Mouse (Mus musculus): ENCODE measurements around the gene Ankzf1. TPM values are rescaled to one million over a fixed set of nuclear protein-coding genes. Genes with fewer than 3 reads are reported as not detected.

Gene Ankzf1
- total and polyA plus RNA-seq, 2 experiments from 2014 or later = 13.5 to 22.2 TPM

DNA sequence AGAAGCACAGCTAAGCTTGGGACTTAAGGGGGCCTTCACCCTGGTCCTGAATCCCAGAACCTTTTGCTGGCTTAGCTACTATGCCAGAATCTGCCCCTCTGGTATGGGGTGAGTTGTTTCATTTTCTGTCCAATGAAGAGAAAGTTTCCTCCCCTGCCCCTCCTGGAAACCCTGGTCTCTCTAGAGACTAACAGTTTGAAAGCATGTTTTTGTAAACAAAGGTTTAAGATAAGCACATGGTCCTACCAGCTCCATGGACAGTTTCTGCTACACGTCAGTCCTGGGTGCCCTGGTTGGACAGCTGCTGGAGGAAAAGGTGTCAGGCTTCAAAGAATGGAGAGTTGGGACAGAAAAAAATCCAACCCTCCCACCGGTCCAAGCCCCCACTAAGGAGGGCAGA, 1.4 kb upstream of the Ankzf1 start:
- Histone ChIP-seq H3K27me3 (ENCODE audit: insufficient read depth, low read length) (no peaks in the 10 kb centered on the region), H3K4me3 (ENCODE audit: low read depth, low read length) (no peak overlapping the region), H3K9me3 (ENCODE audit: low read length) (no peaks in the 10 kb centered on the region), H3K27ac (ENCODE audit: low read depth, low read length) (no peak overlapping the region), H3K36me3 (ENCODE audit: insufficient read depth) (peaks cover 47% of the 10 kb centered on the region), H3K4me2 (ENCODE audit: low read depth) (peak overlapping the region; percentile 89; the same call in 1 of the 2 replicates), H3K9ac (peak overlapping the region; percentile 96; the same call in 1 of the 2 replicates), H3K4me1 (ENCODE audit: insufficient read depth) (peaks cover 19% of the 10 kb centered on the region)
- DNase-seq = no peak
- no peak for ATAC-seq
- no peak for TF ChIP-seq CTCF (IDR thresholded peaks at IDR 0.05; ENCODE audit: low read depth)
- WGBS = 67% methylated on average over 2 of the region's 2 CpGs

DNA sequence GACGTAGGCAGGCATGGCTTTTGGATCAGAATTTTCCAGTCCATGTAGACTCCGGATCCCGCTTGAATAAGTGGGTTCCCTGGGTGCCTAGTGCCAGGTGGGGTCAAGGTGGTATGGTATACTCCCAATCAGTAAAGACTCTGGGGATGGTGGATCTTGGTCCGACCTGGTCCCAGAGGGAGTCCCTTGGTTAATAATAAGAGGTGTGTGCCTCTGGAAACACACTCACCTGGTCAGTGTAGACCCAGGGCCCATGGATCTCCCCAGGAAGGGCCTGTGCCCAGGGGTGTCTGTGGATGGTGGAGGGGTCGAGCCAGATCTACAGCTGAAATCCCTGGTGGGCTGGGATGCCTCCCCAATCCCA, 711 bp upstream of the Ankzf1 start:
- Histone ChIP-seq H3K4me3 (ENCODE audit: low read depth, low read length) (peak overlapping the region; percentile 86), H3K9me3 (ENCODE audit: low read length) (no peaks in the 10 kb centered on the region), H3K4me2 (ENCODE audit: low read depth) (peak overlapping the region; percentile 89), H3K27ac (ENCODE audit: low read depth, low read length) (peak overlapping the region; percentile 96), H3K4me1 (ENCODE audit: insufficient read depth) (peaks cover 19% of the 10 kb centered on the region), H3K36me3 (ENCODE audit: insufficient read depth) (peaks cover 46% of the 10 kb centered on the region), H3K9ac (peak overlapping the region; percentile 96), H3K27me3 (ENCODE audit: insufficient read depth, low read length) (no peaks in the 10 kb centered on the region)
- WGBS = 43% methylated on average over 5 of the region's 5 CpGs
- no peak for ATAC-seq
- no peak for TF ChIP-seq CTCF (IDR thresholded peaks at IDR 0.05; ENCODE audit: low read depth)
- DNase-seq = no peak

DNA sequence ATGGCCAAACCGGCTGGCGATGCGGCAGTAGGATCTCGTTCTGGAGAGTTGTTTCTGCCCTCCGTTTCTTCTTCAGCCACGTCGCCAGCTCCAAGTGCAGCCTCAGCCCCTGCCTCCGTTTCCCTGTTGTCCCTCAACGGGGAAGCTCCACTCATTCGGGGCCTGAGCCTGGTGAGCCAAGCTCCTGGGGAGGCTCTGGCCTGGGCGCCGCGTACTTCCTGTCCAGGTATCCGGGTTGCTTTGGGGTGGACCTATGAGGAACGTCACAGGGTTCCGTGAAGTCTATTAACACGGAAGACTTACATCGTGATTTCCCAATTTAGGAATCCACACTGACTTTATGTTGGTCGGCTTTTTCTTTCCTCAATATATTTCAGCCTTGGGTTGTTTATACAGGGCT, 501 bp downstream of the Ankzf1 start:
- Histone ChIP-seq H3K4me1 (ENCODE audit: insufficient read depth) (peaks cover 19% of the 10 kb centered on the region), H3K36me3 (ENCODE audit: insufficient read depth) (peaks cover 43% of the 10 kb centered on the region), H3K9me3 (ENCODE audit: low read length) (no peaks in the 10 kb centered on the region), H3K9ac (peak overlapping the region; percentile 96), H3K27ac (ENCODE audit: low read depth, low read length) (peak overlapping the region; percentile 96), H3K27me3 (ENCODE audit: insufficient read depth, low read length) (no peaks in the 10 kb centered on the region), H3K4me2 (ENCODE audit: low read depth) (peak overlapping the region; percentile 90), H3K4me3 (ENCODE audit: low read depth, low read length) (peak overlapping the region; percentile 86)
- under 1% methylated on average over 19 of the region's 19 CpGs for WGBS
- DNase-seq = no peak
- peak; percentile 1; the same call in 1 of the 2 replicates for ATAC-seq
- TF ChIP-seq CTCF (IDR thresholded peaks at IDR 0.05; ENCODE audit: low read depth) = no peak

DNA sequence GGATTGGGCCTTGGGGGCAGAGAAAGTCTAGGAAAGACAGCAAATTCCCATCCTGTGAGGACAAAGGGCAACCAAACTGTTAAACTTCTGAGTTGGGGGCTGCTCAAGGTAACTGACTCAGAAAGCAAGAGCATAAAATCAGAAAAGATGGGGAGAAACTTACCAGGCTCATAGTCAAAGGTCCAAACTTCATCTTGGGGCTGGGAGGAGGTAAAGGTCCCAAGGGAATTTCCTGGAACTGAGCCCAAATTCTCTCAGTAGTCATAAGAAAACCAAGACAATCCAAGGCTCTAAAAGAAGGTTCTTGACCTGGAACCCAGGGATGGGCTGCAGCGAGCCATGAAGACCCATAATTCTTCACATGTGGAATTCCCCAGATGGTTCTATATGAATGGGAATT, 9.3 kb downstream of the Ankzf1 start:
- WGBS = 86% methylated on average over 1 of the region's 1 CpGs
- Histone ChIP-seq H3K4me2 (ENCODE audit: low read depth) (no peak overlapping the region), H3K27me3 (ENCODE audit: insufficient read depth, low read length) (no peaks in the 10 kb centered on the region), H3K9ac (no peak overlapping the region), H3K27ac (ENCODE audit: low read depth, low read length) (no peak overlapping the region), H3K36me3 (ENCODE audit: insufficient read depth) (peaks cover 35% of the 10 kb centered on the region), H3K9me3 (ENCODE audit: low read length) (no peaks in the 10 kb centered on the region), H3K4me3 (ENCODE audit: low read depth, low read length) (no peak overlapping the region), H3K4me1 (ENCODE audit: insufficient read depth) (no peaks in the 10 kb centered on the region)
- ATAC-seq (no peak), DNase-seq (no peak)
- TF ChIP-seq CTCF (IDR thresholded peaks at IDR 0.05; ENCODE audit: low read depth) = no peak

DNA sequence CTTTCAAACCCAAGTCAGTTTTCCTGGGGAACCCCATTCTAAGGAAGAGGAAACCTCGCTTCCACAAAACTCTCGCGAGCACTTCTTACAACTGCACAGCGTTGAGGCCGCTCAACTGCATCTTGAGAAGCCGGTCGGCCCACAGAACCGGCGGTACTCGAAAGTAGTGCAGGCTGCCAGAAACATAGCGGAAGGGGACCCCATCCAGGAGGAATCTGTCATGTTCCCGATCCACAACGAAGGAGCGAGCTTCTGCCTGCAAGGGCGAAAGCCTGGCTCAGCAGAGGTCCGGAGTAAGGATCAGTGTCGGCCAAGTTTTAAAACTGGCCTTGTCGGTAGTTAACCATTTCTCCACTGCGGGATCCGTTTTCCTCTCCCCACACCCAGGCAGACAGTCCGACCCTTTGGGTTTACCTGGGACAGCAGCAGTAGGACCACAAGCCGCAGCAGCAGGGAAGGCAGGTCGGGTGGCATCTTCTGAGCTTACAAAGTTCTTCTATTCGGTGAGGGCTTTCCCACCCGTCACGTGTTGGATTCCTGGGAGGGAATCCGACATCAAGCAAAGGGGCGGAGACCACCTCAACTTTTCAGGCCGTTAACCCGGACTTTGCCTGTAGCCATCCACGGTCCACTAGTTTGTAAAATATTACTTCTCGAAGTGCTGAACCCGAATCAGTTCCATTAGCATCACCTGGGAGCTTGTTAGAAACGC, 17.2 kb downstream of the Ankzf1 start:
- Histone ChIP-seq H3K9me3 (ENCODE audit: low read length) (no peaks in the 10 kb centered on the region), H3K36me3 (ENCODE audit: insufficient read depth) (peaks cover 20% of the 10 kb centered on the region), H3K27me3 (ENCODE audit: insufficient read depth, low read length) (no peaks in the 10 kb centered on the region), H3K9ac (peak overlapping the region; percentile 45), H3K4me2 (ENCODE audit: low read depth) (peak overlapping the region; percentile 45), H3K27ac (ENCODE audit: low read depth, low read length) (no peak overlapping the region), H3K4me1 (ENCODE audit: insufficient read depth) (peaks cover 18% of the 10 kb centered on the region; the same call in 1 of the 2 replicates), H3K4me3 (ENCODE audit: low read depth, low read length) (peak overlapping the region; percentile 30)
- DNase-seq (no peak), ATAC-seq (no peak)
- WGBS = 16% methylated on average over 34 of the region's 34 CpGs
- no peak for TF ChIP-seq CTCF (IDR thresholded peaks at IDR 0.05; ENCODE audit: low read depth)

DNA sequence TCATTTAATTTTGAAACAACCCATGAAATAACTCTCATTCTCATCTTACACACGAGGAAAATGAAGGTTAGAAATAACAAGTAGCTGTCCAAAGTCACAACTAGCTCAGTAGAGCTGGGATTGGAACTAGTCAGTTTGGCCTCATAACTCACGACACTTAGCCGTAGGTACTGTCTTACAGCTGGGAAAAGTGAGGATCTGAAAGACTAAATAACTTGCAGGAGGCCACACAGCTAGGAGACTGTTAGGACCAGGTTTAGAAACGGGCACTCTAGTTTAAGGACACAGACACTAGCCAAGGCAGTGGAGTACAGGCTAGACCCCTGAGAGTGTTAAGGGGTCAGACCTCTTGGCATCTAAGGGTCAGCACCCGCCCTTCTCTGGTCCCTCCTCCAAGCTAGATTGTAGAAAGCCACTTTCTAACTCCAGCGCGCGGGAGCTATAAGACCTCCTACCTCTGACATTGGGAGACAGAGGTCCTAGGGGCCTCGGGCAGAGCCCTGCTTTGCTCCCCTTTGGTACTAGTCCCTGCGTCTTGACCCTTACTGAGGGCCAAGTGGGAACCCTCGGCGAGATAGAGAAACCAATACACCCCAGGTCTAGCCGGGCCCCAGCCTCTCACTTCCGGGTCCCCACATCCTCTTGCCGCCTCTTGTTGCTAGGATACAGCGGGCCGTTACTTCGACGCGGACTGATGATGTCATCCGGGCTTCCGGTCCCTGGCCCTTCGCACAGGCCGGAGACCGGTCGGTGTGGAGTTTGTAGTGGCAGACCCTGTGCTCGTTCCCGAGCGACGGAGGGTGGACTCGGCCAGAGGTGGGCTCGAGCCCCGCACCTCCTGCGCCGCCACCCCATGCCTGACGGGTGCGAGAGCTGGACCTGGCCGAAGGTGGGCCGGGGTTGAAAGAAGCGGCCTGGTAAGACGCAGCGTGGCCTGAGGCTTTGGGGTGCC, 18.5 kb downstream of the Ankzf1 start, which contains the start of the genes Glb1l and Stk16:
Gene Glb1l (minus strand): TSS at position 678 of the 952 bp plus-strand sequence.
Gene Stk16 (plus strand): TSS at position 703 of the 952 bp plus-strand sequence.
- TF ChIP-seq CTCF (IDR thresholded peaks at IDR 0.05; ENCODE audit: low read depth) = no peak

More for the DNA sequence above, 18.5 kb downstream of the Ankzf1 start, which contains the start of the genes Glb1l and Stk16:
- WGBS = 7% methylated on average over 42 of the region's 42 CpGs
- DNase-seq (peak; percentile 96), ATAC-seq (peak; percentile 97)
- Histone ChIP-seq H3K4me1 (ENCODE audit: insufficient read depth) (peaks cover 18% of the 10 kb centered on the region; the same call in 1 of the 2 replicates), H3K27ac (ENCODE audit: low read depth, low read length) (peak within 1 kb of the TSS; percentile 62; the same call in 1 of the 2 replicates), H3K4me3 (ENCODE audit: low read depth, low read length) (peak within 1 kb of the TSS; percentile 84), H3K4me2 (ENCODE audit: low read depth) (peak within 1 kb of the TSS; percentile 74), H3K36me3 (ENCODE audit: insufficient read depth) (peaks cover 33% of the 10 kb centered on the region), H3K9ac (peak within 1 kb of the TSS; percentile 89), H3K27me3 (ENCODE audit: insufficient read depth, low read length) (no peaks in the 10 kb centered on the region), H3K9me3 (ENCODE audit: low read length) (no peaks in the 10 kb centered on the region)
